Mouse (Mus musculus): ENCODE data around the gene Cxcl16. TPM values are rescaled to one million over a fixed set of nuclear protein-coding genes. Genes with fewer than 3 reads are reported as not detected.

The Cxcl16 gene
- polyA plus RNA-seq, 1 experiment from 2014 or later = 1.5 TPM

GRCm38 (mm10) chr11:70409594-70410296 is 50.0 kb downstream of the Cxcl16 start, which contains the start of gene Pelp1:
Gene Pelp1, minus strand, starts transcription at chr11:70410031.
- H3K9ac ChIP-seq (ENCODE audit: low read length) = peak within 1 kb of the TSS; percentile 97
- no peaks in the 10 kb centered on the region for H3K9me3 ChIP-seq (replicated peaks; ENCODE audit: control insufficient read depth, low read length)
- WGBS = under 1% methylated on average over 59 of the region's 59 CpGs
- ATAC-seq (peak; percentile 99), DNase-seq (ENCODE audit: low spot score) (peak; percentile 98)
- no peaks in the 10 kb centered on the region for H3K27me3 ChIP-seq (replicated peaks; ENCODE audit: control insufficient read depth, insufficient read depth, low read length)
- peak within 1 kb of the TSS; percentile 65 for H3K27ac ChIP-seq (ENCODE audit: low read depth, low read length)
- H3K4me2 ChIP-seq (ENCODE audit: low read length) = peak within 1 kb of the TSS; percentile 79
- H3K4me1 ChIP-seq (ENCODE audit: control insufficient read depth, insufficient read depth, low read length) = peaks cover 9% of the 10 kb centered on the region
- H3K4me3 ChIP-seq (ENCODE audit: low read depth, low read length) = peak within 1 kb of the TSS; percentile 99
- peaks cover 12% of the 10 kb centered on the region for H3K36me3 ChIP-seq (ENCODE audit: control insufficient read depth, insufficient read depth, low read length)

Small RNAs within 50 kb of the gene (microRNA-seq; reads per million reads assigned to microRNA genes)
- 0.40 reads per million for gene Mir7115

Other genes starting within 250 kb of the Cxcl16 start
- gene Slc16a11, start 247.2 kb downstream of the Cxcl16 start, polyA plus RNA-seq (2014; fragmentation: Nextera tagmentation; extraction: Ambion mirVana) = 0.98 and 1.1 TPM in 2 replicates
- gene Slc16a13, start 238.9 kb downstream of the Cxcl16 start, polyA plus RNA-seq (2014; fragmentation: Nextera tagmentation; extraction: Ambion mirVana) = 9.2 and 12.9 TPM in 2 replicates
- 4.5 and 6.3 TPM in 2 replicates for gene Bcl6b, start 230.2 kb downstream of the Cxcl16 start, polyA plus RNA-seq (2014; fragmentation: Nextera tagmentation; extraction: Ambion mirVana)
- gene 0610010K14Rik, start 222.1 kb downstream of the Cxcl16 start, polyA plus RNA-seq (2014; fragmentation: Nextera tagmentation; extraction: Ambion mirVana) = 202 and 245 TPM in 2 replicates
- 11.1 and 11.9 TPM in 2 replicates for gene Gm21988, start 220.2 kb downstream of the Cxcl16 start, polyA plus RNA-seq (2014; fragmentation: Nextera tagmentation; extraction: Ambion mirVana)
- gene Rnasek, start 220.1 kb downstream of the Cxcl16 start, polyA plus RNA-seq (2014; fragmentation: Nextera tagmentation; extraction: Ambion mirVana) = 235 and 238 TPM in 2 replicates
- 0.36 and 1.1 TPM in 2 replicates for gene Alox12, start 204.6 kb downstream of the Cxcl16 start, polyA plus RNA-seq (2014; fragmentation: Nextera tagmentation; extraction: Ambion mirVana)
- not detected in 2 replicates for gene Alox12e, start 137.4 kb downstream of the Cxcl16 start, polyA plus RNA-seq (2014; fragmentation: Nextera tagmentation; extraction: Ambion mirVana)
- gene Alox15, start 108.0 kb downstream of the Cxcl16 start, polyA plus RNA-seq (2014; fragmentation: Nextera tagmentation; extraction: Ambion mirVana) = not detected in 2 replicates
- 21.4 and 32.5 TPM in 2 replicates for gene Pelp1, start 50.0 kb downstream of the Cxcl16 start, polyA plus RNA-seq (2014; fragmentation: Nextera tagmentation; extraction: Ambion mirVana)
- gene Arrb2, start 27.3 kb downstream of the Cxcl16 start, polyA plus RNA-seq (2014; fragmentation: Nextera tagmentation; extraction: Ambion mirVana) = 47.4 and 49.2 TPM in 2 replicates
- 49.2 and 54.3 TPM in 2 replicates for gene Med11, start 8.1 kb downstream of the Cxcl16 start, polyA plus RNA-seq (2014; fragmentation: Nextera tagmentation; extraction: Ambion mirVana)
- 0.19 and 0.42 TPM in 2 replicates for gene Zmynd15, start 551 bp downstream of the Cxcl16 start, polyA plus RNA-seq (2014; fragmentation: Nextera tagmentation; extraction: Ambion mirVana)
- gene Tm4sf5, start 45.3 kb upstream of the Cxcl16 start, polyA plus RNA-seq (2014; fragmentation: Nextera tagmentation; extraction: Ambion mirVana) = 1.1 and 3.4 TPM in 2 replicates
- 0.37 TPM in 1 of 2 replicates, not detected in the other for gene Vmo1, start 54.6 kb upstream of the Cxcl16 start, polyA plus RNA-seq (2014; fragmentation: Nextera tagmentation; extraction: Ambion mirVana)
- gene Gltpd2, start 59.2 kb upstream of the Cxcl16 start, polyA plus RNA-seq (2014; fragmentation: Nextera tagmentation; extraction: Ambion mirVana) = 0.42 TPM in 1 of 2 replicates, not detected in the other
- gene Psmb6, start 65.4 kb upstream of the Cxcl16 start, polyA plus RNA-seq (2014; fragmentation: Nextera tagmentation; extraction: Ambion mirVana) = 841 and 1,034 TPM in 2 replicates
- not detected in 2 replicates for gene Gm40193, start 73.0 kb upstream of the Cxcl16 start, polyA plus RNA-seq (2014; fragmentation: Nextera tagmentation; extraction: Ambion mirVana)
- 4.8 and 5.8 TPM in 2 replicates for gene Pld2, start 80.1 kb upstream of the Cxcl16 start, polyA plus RNA-seq (2014; fragmentation: Nextera tagmentation; extraction: Ambion mirVana)
- gene Mink1, start 102.9 kb upstream of the Cxcl16 start, polyA plus RNA-seq (2014; fragmentation: Nextera tagmentation; extraction: Ambion mirVana) = 10.4 and 13.6 TPM in 2 replicates
- gene 4930544D05Rik, start 155.9 kb upstream of the Cxcl16 start, polyA plus RNA-seq (2014; fragmentation: Nextera tagmentation; extraction: Ambion mirVana) = not detected in 2 replicates
- not detected in 2 replicates for gene Chrne, start 159.2 kb upstream of the Cxcl16 start, polyA plus RNA-seq (2014; fragmentation: Nextera tagmentation; extraction: Ambion mirVana)
- 0.17 and 0.22 TPM in 2 replicates for gene Gp1ba, start 179.1 kb upstream of the Cxcl16 start, polyA plus RNA-seq (2014; fragmentation: Nextera tagmentation; extraction: Ambion mirVana)
- gene Rnf167, start 187.3 kb upstream of the Cxcl16 start, polyA plus RNA-seq (2014; fragmentation: Nextera tagmentation; extraction: Ambion mirVana) = 105 and 118 TPM in 2 replicates
- 165 and 190 TPM in 2 replicates for gene Slc25a11, start 187.5 kb upstream of the Cxcl16 start, polyA plus RNA-seq (2014; fragmentation: Nextera tagmentation; extraction: Ambion mirVana)
- 793 and 798 TPM in 2 replicates for gene Pfn1, start 194.7 kb upstream of the Cxcl16 start, polyA plus RNA-seq (2014; fragmentation: Nextera tagmentation; extraction: Ambion mirVana)
- 5.7 and 5.9 TPM in 2 replicates for gene Eno3, start 197.2 kb upstream of the Cxcl16 start, polyA plus RNA-seq (2014; fragmentation: Nextera tagmentation; extraction: Ambion mirVana)
- 65.4 and 83.9 TPM in 2 replicates for gene Spag7, start 209.4 kb upstream of the Cxcl16 start, polyA plus RNA-seq (2014; fragmentation: Nextera tagmentation; extraction: Ambion mirVana)
- 8.7 and 14.9 TPM in 2 replicates for gene Camta2, start 228.1 kb upstream of the Cxcl16 start, polyA plus RNA-seq (2014; fragmentation: Nextera tagmentation; extraction: Ambion mirVana)
- gene Inca1, start 240.2 kb upstream of the Cxcl16 start, polyA plus RNA-seq (2014; fragmentation: Nextera tagmentation; extraction: Ambion mirVana) = 0.75 and 1.1 TPM in 2 replicates
- gene Kif1c, start 240.6 kb upstream of the Cxcl16 start, polyA plus RNA-seq (2014; fragmentation: Nextera tagmentation; extraction: Ambion mirVana) = 4.6 and 4.7 TPM in 2 replicates